Mouse (Mus musculus) hindbrain, embryonic 14.5 days (tissue): ENCODE results near the gene Psg25. TPM values are rescaled to one million over a fixed set of nuclear protein-coding genes. Genes with fewer than 3 reads are reported as not detected.
"Not testable (repeated sequence)": the region's sequence is repeated elsewhere in the genome, so short reads cannot be mapped to it uniquely, and the experiment has no call there.

Source experiments
- ATAC-seq: fragments of 200-750 bp; cut with Nextera tagmentation; 2 replicates; pipeline ENCODE4 v1.8.0; 2017; ENCODE audit warnings: moderate number of reproducible peaks, mild to moderate bottlenecking, moderate TSS enrichment, moderate library complexity; ENCODE audit not compliant: low FRiP score
- DNase-seq: peaks from one replicate; pipeline ENCODE4 v3.0.0-alpha.2; 2015; ENCODE audit warnings: low spot score
- H3K27ac ChIP-seq: fragments of 300-500 bp; sonication (generic); 2 replicates; pipeline ENCODE4 v1.5.1; 2014; ENCODE audit warnings: mild to moderate bottlenecking, moderate library complexity
- H3K27me3 ChIP-seq: fragments of 300-500 bp; sonication (generic); 2 replicates; pipeline ENCODE4 v1.6.1; 2014; ENCODE audit warnings: mild to moderate bottlenecking, low read length, mixed read lengths; ENCODE audit not compliant: control insufficient read depth, insufficient read depth
- H3K36me3 ChIP-seq: fragments of 300-500 bp; sonication (generic); replicated peaks from 2 replicates; pipeline ENCODE4 v1.6.1; 2014; ENCODE audit not compliant: control insufficient read depth, insufficient read depth
- H3K4me1 ChIP-seq: fragments of 300-500 bp; sonication (generic); replicated peaks from 2 replicates; pipeline ENCODE4 v1.6.1; 2014; ENCODE audit warnings: antibody characterized with exemption, low read length, mixed read lengths; ENCODE audit not compliant: control insufficient read depth, insufficient read depth
- H3K4me2 ChIP-seq: fragments of 300-500 bp; sonication (generic); replicated peaks from 2 replicates; pipeline ENCODE4 v1.6.1; 2014; ENCODE audit warnings: mild to moderate bottlenecking, moderate library complexity
- H3K4me3 ChIP-seq: fragments of 300-500 bp; sonication (generic); replicated peaks from 2 replicates; pipeline ENCODE4 v1.5.1; 2014; ENCODE audit warnings: mild to moderate bottlenecking, low read length
- H3K9ac ChIP-seq: fragments of 300-500 bp; sonication (generic); 2 replicates; pipeline ENCODE4 v1.6.1; 2014
- H3K9me3 ChIP-seq: fragments of 300-500 bp; sonication (generic); 2 replicates; pipeline ENCODE4 v1.6.1; 2016; ENCODE audit warnings: low read length; ENCODE audit not compliant: control insufficient read depth
- WGBS: fragments of 180-500 bp; shearing (Covaris S2); extraction: QIAGEN DNeasy Blood & Tissue Kit; methylation state at CpG from one replicate; pipeline ENCODE4 v1.1.7; 2014; 5-methylcytosine and 5-hydroxymethylcytosine counted together
- polyA plus RNA-seq: library from polyadenylated mRNA; unstranded; fragments of >200 nt; fragmentation: Nextera tagmentation; extraction: Ambion mirVana; gene quantifications from 2 replicates; pipeline ENCODE4 v1.2.1, GENCODE M21; 2014

The Psg25 gene
- polyA plus RNA-seq = not detected in 2 replicates

GRCm38 (mm10) chr7:18532169-18532568 lies at the start of gene Psg25:
TSS of gene Psg25 (minus strand) at chr7:18532269.
- ATAC-seq = no peak
- no peak within 1 kb of the TSS for H3K27ac ChIP-seq
- WGBS = 93% methylated on average over 1 of the region's 1 CpGs

GRCm38 (mm10) chr7:18567205-18567604 lies 35.1 kb upstream of the Psg25 start, which contains the start of gene Psg27:
TSS of gene Psg27 (minus strand) at chr7:18567305.
- Histone ChIP-seq H3K9ac (no peak within 1 kb of the TSS), H3K9me3 (0 out of 2 replicates have a peak, but pooled peaks cover 8% of the 10 kb centered on the region), H3K4me3 (no peak within 1 kb of the TSS), H3K27me3 (no peaks in the 10 kb centered on the region), H3K4me2 (no peak within 1 kb of the TSS), H3K4me1 (no peaks in the 10 kb centered on the region), H3K27ac (no peak within 1 kb of the TSS), H3K36me3 (no peaks in the 10 kb centered on the region)
- 81% methylated on average over 3 of the region's 3 CpGs for WGBS
- DNase-seq (no peak), ATAC-seq (no peak)

More at GRCm38 (mm10) chr7:18532169-18532568, at the start of gene Psg25:
- DNase-seq = no peak
- Histone ChIP-seq H3K36me3 (no peaks in the 10 kb centered on the region), H3K9me3 (no peaks in the 10 kb centered on the region), H3K27me3 (no peaks in the 10 kb centered on the region), H3K9ac (no peak within 1 kb of the TSS), H3K4me1 (no peaks in the 10 kb centered on the region), H3K4me2 (no peak within 1 kb of the TSS), H3K4me3 (no peak within 1 kb of the TSS)

- H3K4me1 ChIP-seq = no peaks in the 10 kb centered on the region
- no peaks in the 10 kb centered on the region for H3K27me3 ChIP-seq
- no peaks in the 10 kb centered on the region for H3K36me3 ChIP-seq
- no peak overlapping the region for H3K27ac ChIP-seq
- H3K4me3 ChIP-seq = no peak overlapping the region
- no peak overlapping the region for H3K4me2 ChIP-seq
- no peak overlapping the region for H3K9ac ChIP-seq
- DNase-seq (no peak), ATAC-seq (no peak)
- H3K9me3 ChIP-seq = 0 out of 2 replicates have a peak, but pooled peaks cover 4% of the 10 kb centered on the region
These were observed 27.8 kb upstream of the Psg25 start for GRCm38 (mm10) chr7:18559850-18560249.

- H3K36me3 ChIP-seq, H3K4me2 ChIP-seq, H3K9me3 ChIP-seq, ATAC-seq, H3K9ac ChIP-seq, H3K27me3 ChIP-seq, H3K27ac ChIP-seq, H3K4me1 ChIP-seq, DNase-seq, H3K4me3 ChIP-seq: not testable (repeated sequence)
- 76% methylated on average over 3 of the region's 3 CpGs for WGBS
These were observed 23.7 kb upstream of the Psg25 start for GRCm38 (mm10) chr7:18555751-18556150.

- no peak overlapping the region for H3K4me3 ChIP-seq
- H3K9ac ChIP-seq = no peak overlapping the region
- no peak overlapping the region for H3K27ac ChIP-seq
- no peaks in the 10 kb centered on the region for H3K9me3 ChIP-seq
- no peaks in the 10 kb centered on the region for H3K4me1 ChIP-seq
- ATAC-seq (no peak), DNase-seq (no peak)
- WGBS = 52% methylated on average over 3 of the region's 3 CpGs
- H3K27me3 ChIP-seq = no peaks in the 10 kb centered on the region
- no peaks in the 10 kb centered on the region for H3K36me3 ChIP-seq
- H3K4me2 ChIP-seq = no peak overlapping the region
These were observed 1.4 kb upstream of the Psg25 start for GRCm38 (mm10) chr7:18533420-18533819.

- no peaks in the 10 kb centered on the region for H3K9me3 ChIP-seq
- H3K4me2 ChIP-seq = no peak overlapping the region
- no peak for ATAC-seq
- no peak overlapping the region for H3K27ac ChIP-seq
- no peak for DNase-seq
- H3K4me3 ChIP-seq = no peak overlapping the region
- no peak overlapping the region for H3K9ac ChIP-seq
- 93% methylated on average over 8 of the region's 8 CpGs for WGBS
- H3K4me1 ChIP-seq = no peaks in the 10 kb centered on the region
- H3K36me3 ChIP-seq = no peaks in the 10 kb centered on the region
- no peaks in the 10 kb centered on the region for H3K27me3 ChIP-seq
These were observed 7.4 kb downstream of the Psg25 start for GRCm38 (mm10) chr7:18524668-18525067.

- not testable (repeated sequence) for H3K9ac ChIP-seq, H3K4me2 ChIP-seq, ATAC-seq, H3K27ac ChIP-seq, H3K4me1 ChIP-seq, H3K4me3 ChIP-seq, H3K9me3 ChIP-seq, H3K36me3 ChIP-seq, H3K27me3 ChIP-seq, DNase-seq
These were observed 19.2 kb downstream of the Psg25 start for GRCm38 (mm10) chr7:18512848-18513247.

- H3K4me3 ChIP-seq, H3K9ac ChIP-seq, H3K4me2 ChIP-seq, H3K36me3 ChIP-seq, H3K27me3 ChIP-seq, H3K9me3 ChIP-seq, H3K4me1 ChIP-seq, H3K27ac ChIP-seq, ATAC-seq, DNase-seq: not testable (repeated sequence)
- WGBS = 57% methylated on average over 2 of the region's 2 CpGs
These were observed 19.7 kb downstream of the Psg25 start for GRCm38 (mm10) chr7:18512417-18512816.

- Histone ChIP-seq H3K9ac (no peak overlapping the region), H3K4me1 (no peaks in the 10 kb centered on the region), H3K4me3 (no peak overlapping the region), H3K27me3 (no peaks in the 10 kb centered on the region), H3K27ac (no peak overlapping the region), H3K9me3 (no peaks in the 10 kb centered on the region), H3K4me2 (no peak overlapping the region), H3K36me3 (no peaks in the 10 kb centered on the region)
- DNase-seq (no peak), ATAC-seq (no peak)
- WGBS = 14% methylated on average over 9 of the region's 9 CpGs
These were observed 20.6 kb downstream of the Psg25 start for GRCm38 (mm10) chr7:18511479-18511878.

- DNase-seq (no peak), ATAC-seq (no peak)
- H3K9ac ChIP-seq = no peak within 1 kb of the TSS
- H3K9me3 ChIP-seq = peaks cover 3% of the 10 kb centered on the region; the same call in 1 of the 2 replicates
- H3K36me3 ChIP-seq = no peaks in the 10 kb centered on the region
- H3K4me2 ChIP-seq = no peak within 1 kb of the TSS
- H3K4me1 ChIP-seq = no peaks in the 10 kb centered on the region
- 83% methylated on average over 1 of the region's 1 CpGs for WGBS
- H3K4me3 ChIP-seq = no peak within 1 kb of the TSS
- H3K27me3 ChIP-seq = no peaks in the 10 kb centered on the region
- H3K27ac ChIP-seq = no peak within 1 kb of the TSS
These were observed 48.0 kb downstream of the Psg25 start, which contains the start of gene Psg26 for GRCm38 (mm10) chr7:18484077-18484476. TSS of gene Psg26 (minus strand) at chr7:18484177.
